Mouse (Mus musculus) ES-E14 (cell line): ENCODE measurements around the gene Mt1. TPM values are rescaled to one million over a fixed set of nuclear protein-coding genes. Genes with fewer than 3 reads are reported as not detected.
"Not testable (repeated sequence)": the region's sequence is repeated elsewhere in the genome, so short reads cannot be mapped to it uniquely, and the experiment has no call there.

ENCODE experiments used
- DNase-seq: peaks from one replicate; pipeline ENCODE4 v3.0.0-alpha.2; 2013; ENCODE audit warnings: low read depth, low spot score
- H3K27ac ChIP-seq: 2 replicates; pipeline ENCODE4 v1.5.1; 2012; ENCODE audit warnings: low read depth, mild to moderate bottlenecking, low read length, moderate library complexity, mixed read lengths; ENCODE audit not compliant: poor library complexity, insufficient read depth, severe bottlenecking
- H3K36me3 ChIP-seq: 2 replicates; pipeline ENCODE4 v1.6.1; 2012; ENCODE audit warnings: mild to moderate bottlenecking, low read length, moderate library complexity, mixed read lengths; ENCODE audit not compliant: control insufficient read depth, poor library complexity, insufficient read depth, severe bottlenecking
- H3K4me1 ChIP-seq, 2 experiments: fragments of 150-350 bp in 1 of 2; sonication (generic) in 1 of 2; 2 replicates each; pipeline ENCODE4 v1.6.1; 2012; ENCODE audit warnings: low read length in 2 of 2, mild to moderate bottlenecking in 1 of 2, mixed read lengths in 1 of 2; ENCODE audit not compliant: control insufficient read depth in 2 of 2, insufficient read depth in 2 of 2, poor library complexity in 1 of 2
- H3K4me3 ChIP-seq, 2 experiments: fragments of 150-350 bp in 1 of 2; sonication (generic) in 1 of 2; 2 replicates each; pipeline ENCODE4 v1.5.1; 2012; ENCODE audit warnings: low read length in 2 of 2, low read depth in 1 of 2, mild to moderate bottlenecking in 1 of 2, mixed read lengths in 1 of 2; ENCODE audit not compliant: insufficient read depth in 1 of 2, poor library complexity in 1 of 2, severe bottlenecking in 1 of 2
- H3K9ac ChIP-seq: 2 replicates; pipeline ENCODE4 v1.6.1; 2012; ENCODE audit warnings: low read depth, mild to moderate bottlenecking, low read length, mixed read lengths; ENCODE audit not compliant: poor library complexity, insufficient read depth, severe bottlenecking
- H3K9me3 ChIP-seq: fragments of 150-350 bp; sonication (generic); 2 replicates; pipeline ENCODE4 v1.6.1; 2012; ENCODE audit warnings: low read depth, mild to moderate bottlenecking, low read length; ENCODE audit not compliant: control insufficient read depth, insufficient read depth
- CHD2 ChIP-seq: IDR thresholded peaks from 2 replicates; pipeline ENCODE4 v1.6.1; 2014; ENCODE audit warnings: mild to moderate bottlenecking, low read depth, low read length, inconsistent platforms
- HCFC1 ChIP-seq: IDR thresholded peaks from 2 replicates; pipeline ENCODE4 v1.6.1; 2012; ENCODE audit warnings: low read length, inconsistent platforms, borderline replicate concordance; ENCODE audit not compliant: insufficient read depth
- MAFK ChIP-seq: IDR thresholded peaks from 2 replicates; pipeline ENCODE4 v1.6.1; 2014; ENCODE audit warnings: mild to moderate bottlenecking, low read depth, low read length, inconsistent platforms; ENCODE audit not compliant: insufficient read depth
- ZC3H11A ChIP-seq: IDR thresholded peaks from 2 replicates; pipeline ENCODE4 v1.6.1; 2012; ENCODE audit warnings: low read depth, mild to moderate bottlenecking, inconsistent platforms, low read length, borderline replicate concordance
- ZNF384 ChIP-seq: IDR thresholded peaks from 2 replicates; pipeline ENCODE4 v1.6.1; 2012; ENCODE audit warnings: low read depth, low read length, inconsistent platforms
- in situ Hi-C, 2 experiments: fragments of 600-800 bp; cut with MboI; formaldehyde crosslinking; loops; one replicate each; pipeline ENCODE4 v1.15.1; 2025; ENCODE audit warnings: low sequenced_read_pairs in 2 of 2, inconsistent platforms in 1 of 2; ENCODE audit not compliant: unreplicated experiment in 2 of 2
- total RNA-seq: library from RNA; depleted of rRNA; stranded (reverse); fragments of 300-350 nt; gene quantifications from 2 replicates; pipeline ENCODE4 v1.2.3, GENCODE M21; 2012

The Mt1 gene
- total RNA-seq, 1 experiment = 332 TPM

GRCm38 (mm10) chr8:94154537-94154936, 24.3 kb upstream of the Mt1 start:
- TF ChIP-seq HCFC1 = no peak
- no peak for TF ChIP-seq ZC3H11A
- peaks cover 4 to 17% of the 10 kb centered on the region in 2 experiments; a peak in 3 of 4 replicates for H3K4me1 ChIP-seq
- no peaks in the 10 kb centered on the region for H3K36me3 ChIP-seq
- DNase-seq = no peak
- in situ Hi-C loops = no loop called here
- H3K9ac ChIP-seq = no peak overlapping the region
- no peak overlapping the region for H3K27ac ChIP-seq
- no peaks in the 10 kb centered on the region for H3K9me3 ChIP-seq
- H3K4me3 ChIP-seq = no peak overlapping the region

GRCm38 (mm10) chr8:94156092-94156491, 22.8 kb upstream of the Mt1 start:
- in situ Hi-C loops = no loop called here
- no peak overlapping the region for H3K9ac ChIP-seq
- no peak overlapping the region for H3K27ac ChIP-seq
- TF ChIP-seq MAFK = no peak
- no peak for TF ChIP-seq HCFC1
- no peak for TF ChIP-seq ZNF384
- TF ChIP-seq ZC3H11A = no peak
- no peak for TF ChIP-seq CHD2
- peaks cover 4 to 14% of the 10 kb centered on the region in 2 experiments; a peak in 3 of 4 replicates for H3K4me1 ChIP-seq
- no peak overlapping the region for H3K4me3 ChIP-seq
- H3K9me3 ChIP-seq = no peaks in the 10 kb centered on the region
- DNase-seq = no peak
- no peaks in the 10 kb centered on the region for H3K36me3 ChIP-seq

GRCm38 (mm10) chr8:94165772-94166171, 13.1 kb upstream of the Mt1 start:
- H3K27ac ChIP-seq, H3K36me3 ChIP-seq, H3K9ac ChIP-seq, H3K9me3 ChIP-seq, DNase-seq, in situ Hi-C loops, H3K4me3 ChIP-seq: not testable (repeated sequence)
- peaks cover 7 to 13% of the 10 kb centered on the region in 2 experiments for H3K4me1 ChIP-seq

GRCm38 (mm10) chr8:94167244-94167643, 11.6 kb upstream of the Mt1 start:
- no peak overlapping the region for H3K4me3 ChIP-seq
- no peak for TF ChIP-seq ZNF384
- no peak for TF ChIP-seq ZC3H11A
- no peak for TF ChIP-seq HCFC1
- no peak for TF ChIP-seq MAFK
- TF ChIP-seq CHD2 = no peak
- peaks cover 3 to 23% of the 10 kb centered on the region in 2 experiments; a peak in 3 of 4 replicates for H3K4me1 ChIP-seq
- in situ Hi-C loops = no loop called here
- no peaks in the 10 kb centered on the region for H3K36me3 ChIP-seq
- no peak overlapping the region for H3K9ac ChIP-seq
- peak; percentile 93 for DNase-seq
- no peaks in the 10 kb centered on the region for H3K9me3 ChIP-seq
- H3K27ac ChIP-seq = no peak overlapping the region

- no peak for DNase-seq
- Histone ChIP-seq H3K36me3 (no peaks in the 10 kb centered on the region; the same call in 1 of the 2 replicates), H3K27ac (no peak overlapping the region), H3K9ac (no peak overlapping the region), H3K4me3 (no peak overlapping the region), H3K9me3 (no peaks in the 10 kb centered on the region), H3K4me1 (peaks cover 1 to 22% of the 10 kb centered on the region in 2 experiments; a peak in 3 of 4 replicates)
- in situ Hi-C loops = no loop called here
- no peak for TF ChIP-seq HCFC1
- no peak for TF ChIP-seq ZNF384
- TF ChIP-seq ZC3H11A = no peak
- TF ChIP-seq CHD2 = no peak
- no peak for TF ChIP-seq MAFK
Measured at GRCm38 (mm10) chr8:94169547-94169946, 9.3 kb upstream of the Mt1 start.
